Mouse (Mus musculus): ENCODE results near the gene Cmklr1.
A peak's percentile ranks its signal among the peaks of the same experiment; 100 is the strongest.

The Cmklr1 gene

GRCm38 (mm10) chr5:113620130-113620716 lies 30.0 kb downstream of the Cmklr1 start:
- no peak for DNase-seq (ENCODE audit: low spot score in 2 of 2)

GRCm38 (mm10) chr5:113619151-113619550 lies 31.1 kb downstream of the Cmklr1 start:
- DNase-seq (ENCODE audit: low spot score in 2 of 2): no peak

GRCm38 (mm10) chr5:113618716-113619115 lies 31.5 kb downstream of the Cmklr1 start:
- no peak for DNase-seq (ENCODE audit: low spot score in 2 of 2)

GRCm38 (mm10) chr5:113611771-113612233 lies 38.4 kb downstream of the Cmklr1 start:
- no peak for DNase-seq (ENCODE audit: low spot score in 2 of 2)

- DNase-seq (ENCODE audit: low spot score in 2 of 2): no peak
Measured at GRCm38 (mm10) chr5:113611131-113611530, 39.1 kb downstream of the Cmklr1 start.

- DNase-seq (ENCODE audit: low spot score in 2 of 2): no peak
Measured at GRCm38 (mm10) chr5:113610490-113610889, 39.7 kb downstream of the Cmklr1 start.

- no peak for DNase-seq (ENCODE audit: low spot score in 2 of 2)
Measured at GRCm38 (mm10) chr5:113609891-113610290, 40.3 kb downstream of the Cmklr1 start.

- no peak for DNase-seq (ENCODE audit: low spot score in 2 of 2)
Measured at GRCm38 (mm10) chr5:113608511-113608910, 41.7 kb downstream of the Cmklr1 start.

- no peak for DNase-seq (ENCODE audit: low spot score in 2 of 2)
Measured at GRCm38 (mm10) chr5:113607941-113608431, 42.2 kb downstream of the Cmklr1 start.

- DNase-seq (ENCODE audit: low spot score in 2 of 2): no peak
Measured at GRCm38 (mm10) chr5:113606961-113607785, 43.1 kb downstream of the Cmklr1 start.

- no peak for DNase-seq (ENCODE audit: low spot score in 2 of 2)
Measured at GRCm38 (mm10) chr5:113606121-113606520, 44.1 kb downstream of the Cmklr1 start.

- DNase-seq (ENCODE audit: low spot score in 2 of 2): no peak
Measured at GRCm38 (mm10) chr5:113604758-113605157, 45.5 kb downstream of the Cmklr1 start.

- DNase-seq (ENCODE audit: low spot score in 2 of 2): no peak
Measured at GRCm38 (mm10) chr5:113603471-113603870, 46.8 kb downstream of the Cmklr1 start.

- no peak for DNase-seq (ENCODE audit: low spot score in 2 of 2)
Measured at GRCm38 (mm10) chr5:113600803-113601202, 49.4 kb downstream of the Cmklr1 start.

GRCm38 (mm10) chr5:113600181-113600580 lies 50.0 kb downstream of the Cmklr1 start:
- DNase-seq (ENCODE audit: low spot score in 2 of 2): no peak

GRCm38 (mm10) chr5:113596780-113597353 lies 53.4 kb downstream of the Cmklr1 start:
- no peak for DNase-seq (ENCODE audit: low spot score in 2 of 2)

GRCm38 (mm10) chr5:113596252-113596651 lies 54.0 kb downstream of the Cmklr1 start:
- DNase-seq (ENCODE audit: low spot score in 2 of 2): no peak

- no peak for DNase-seq (ENCODE audit: low spot score in 2 of 2)
Measured at GRCm38 (mm10) chr5:113593911-113594705, 56.1 kb downstream of the Cmklr1 start.

- DNase-seq (ENCODE audit: low spot score in 2 of 2): peak; percentile 52 to 65
Measured at GRCm38 (mm10) chr5:113591751-113592230, 58.4 kb downstream of the Cmklr1 start.

GRCm38 (mm10) chr5:113591166-113591565 lies 59.1 kb downstream of the Cmklr1 start:
- DNase-seq (ENCODE audit: low spot score in 2 of 2): no peak

GRCm38 (mm10) chr5:113590010-113590640 lies 60.1 kb downstream of the Cmklr1 start:
- no peak for DNase-seq (ENCODE audit: low spot score in 2 of 2)

Data from frontal cortex, postnatal 25 days (tissue).